9 mouse cellular contexts compared by ENCODE assay signal in the genomic region with DNA sequence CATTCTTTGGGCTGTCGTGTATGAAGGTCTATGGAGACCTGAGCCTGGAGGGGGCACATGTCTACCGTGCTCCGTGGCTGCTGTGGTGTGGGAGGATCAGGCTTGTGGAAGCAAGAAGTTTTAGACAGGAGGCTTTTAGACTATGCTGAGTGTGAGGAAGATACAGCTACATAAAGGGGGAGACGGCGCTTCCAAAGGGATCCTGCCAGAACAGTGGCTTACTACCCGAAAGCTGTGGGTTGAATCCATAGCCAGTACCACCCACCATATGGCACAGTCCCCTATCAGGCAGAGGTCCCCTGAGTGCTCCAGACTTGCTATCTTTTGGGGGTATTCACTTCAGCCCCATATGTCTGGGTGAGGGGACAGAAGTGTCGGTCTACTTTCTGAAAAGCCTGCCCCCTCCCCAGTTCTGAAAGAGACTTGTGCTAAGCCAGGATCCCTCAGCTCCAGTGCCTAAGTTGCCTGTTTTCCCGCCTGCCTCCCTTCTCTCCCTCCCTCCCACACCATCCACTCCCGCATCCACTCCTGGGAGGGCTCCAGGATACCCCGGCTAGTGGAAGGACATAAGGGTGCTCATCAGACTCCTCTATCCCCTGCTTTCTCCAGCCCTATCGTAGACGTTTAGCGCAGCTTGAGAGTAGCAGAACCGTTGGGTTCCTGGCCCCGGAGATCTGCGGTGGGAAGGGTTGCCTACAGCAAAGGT. TPM values are rescaled to one million over a fixed set of nuclear protein-coding genes. Genes with fewer than 3 reads are reported as not detected.
DNase-seq lines count a peak whose midpoint lies in the region; ATAC-seq and TF ChIP-seq lines count a peak whose summit lies in the region.
"Had no signal": no experiment of that assay in that cellular context is flagged by ENCODE, and none has a peak within 500 bp of the region (broad histone marks: within the 10 kb centered on the region; RNA-seq: fewer than 3 reads in every experiment).

No protein-coding gene starts in this region.

- H3K27ac ChIP-seq in heart, adult 2 months: no peak overlapping the region
- H3K27ac ChIP-seq in forebrain, embryonic 14.5 days (ENCODE audit: low read depth, low read length): no peak overlapping the region
- H3K27ac ChIP-seq in liver, embryonic 12.5 days: no peak overlapping the region

- H3K9me3 ChIP-seq in E14TG2a.4 (ENCODE audit: low read length): no peaks in the 10 kb centered on the region
- no peaks in the 10 kb centered on the region for H3K9me3 ChIP-seq in forebrain, embryonic 14.5 days (replicated peaks; ENCODE audit: control insufficient read depth, low read length)
- H3K9me3 ChIP-seq in liver, embryonic 12.5 days (replicated peaks): no peaks in the 10 kb centered on the region

- intact Hi-C loops in heart, adult 2 months (cut with DNase I): loop anchor here (5.0 to 10.0 kb wide), 2 partner anchors 146 to 314 kb away; no protein-coding TSS in a partner anchor
- intact Hi-C loops in heart, postnatal 10 days (cut with DNase I): loop anchor here (5.0 kb wide), 3 partner anchors 54 to 314 kb away; no protein-coding TSS in a partner anchor

- TF ChIP-seq POLR2A in heart, adult 2 months (IDR thresholded peaks at IDR 0.05; ENCODE audit: insufficient read depth, low read depth, low read length): no peak

- peaks cover 3% of the 10 kb centered on the region; the same call in 1 of the 2 replicates for H3K27me3 ChIP-seq in heart, adult 2 months (ENCODE audit: control insufficient read depth, insufficient read depth, low read length)
- H3K27me3 ChIP-seq in E14TG2a.4 (ENCODE audit: insufficient read depth, low read length): peaks cover 90% of the 10 kb centered on the region
- H3K27me3 ChIP-seq in forebrain, embryonic 14.5 days (replicated peaks; ENCODE audit: control insufficient read depth, insufficient read depth, low read length): peaks cover 52% of the 10 kb centered on the region
- H3K27me3 ChIP-seq in liver, embryonic 12.5 days (replicated peaks): peaks cover 94% of the 10 kb centered on the region

- 29% methylated on average over 16 of the region's 16 CpGs for WGBS in heart, adult 2 months
- 16% methylated on average over 16 of the region's 16 CpGs for WGBS in forebrain, embryonic 14.5 days
- WGBS in liver, embryonic 12.5 days (ENCODE audit: insufficient replicate concordance): 17% methylated on average over 16 of the region's 16 CpGs

- peak overlapping the region; percentile 78; the same call in 1 of the 2 replicates for H3K9ac ChIP-seq in heart, adult 2 months (ENCODE audit: low read depth, low read length)
- H3K9ac ChIP-seq in forebrain, embryonic 14.5 days (ENCODE audit: low read length): peak overlapping the region; percentile 62
- no peak overlapping the region for H3K9ac ChIP-seq in liver, embryonic 12.5 days

- ATAC-seq in forebrain, embryonic 14.5 days: no peak
- no peak for ATAC-seq in liver, embryonic 12.5 days
- no peak for ATAC-seq in inflammation-experienced regulatory T-cells, adult 6 months

- H3K4me2 ChIP-seq in forebrain, embryonic 14.5 days (ENCODE audit: low read length): peak overlapping the region; percentile 93
- peak overlapping the region; percentile 64 for H3K4me2 ChIP-seq in liver, embryonic 12.5 days

- TF ChIP-seq EP300 in heart, adult 2 months (IDR thresholded peaks at IDR 0.05; ENCODE audit: insufficient read depth, low read depth, low read length): no peak

- DNase-seq in heart, adult 2 months: no peak
- no peak for DNase-seq in heart, postnatal 10 days
- DNase-seq in forebrain, embryonic 14.5 days (ENCODE audit: low spot score): peak; percentile 39
- DNase-seq in thymus, postnatal 10 days (ENCODE audit: low spot score in 2 of 2): no peak
- DNase-seq in gastrocnemius, adult 8-10 months (ENCODE audit: low spot score in 2 of 2): no peak

- H3K4me1 ChIP-seq in heart, adult 2 months (ENCODE audit: control insufficient read depth, insufficient read depth, low read length): 0 out of 2 replicates have a peak, but pooled peaks cover 1% of the 10 kb centered on the region
- peaks cover 23% of the 10 kb centered on the region for H3K4me1 ChIP-seq in E14TG2a.4 (replicated peaks; ENCODE audit: low read depth, low read length)
- peaks cover 8% of the 10 kb centered on the region; the same call in 1 of the 2 replicates for H3K4me1 ChIP-seq in forebrain, embryonic 14.5 days (ENCODE audit: control insufficient read depth, insufficient read depth, low read length)
- H3K4me1 ChIP-seq in liver, embryonic 12.5 days: no peaks in the 10 kb centered on the region; the same call in 1 of the 2 replicates

- no peaks in the 10 kb centered on the region for H3K79me2 ChIP-seq in heart, adult 2 months (replicated peaks; ENCODE audit: control insufficient read depth, insufficient read depth, low read length)

- peak overlapping the region; percentile 46 for H3K4me3 ChIP-seq in heart, adult 2 months
- H3K4me3 ChIP-seq in E14TG2a.4 (replicated peaks; ENCODE audit: low read length): peak overlapping the region; percentile 79
- peak overlapping the region; percentile 61 for H3K4me3 ChIP-seq in forebrain, embryonic 14.5 days (ENCODE audit: low read depth, low read length)
- peak overlapping the region; percentile 42 for H3K4me3 ChIP-seq in liver, embryonic 12.5 days

- TF ChIP-seq CTCF in heart, adult 2 months (IDR thresholded peaks at IDR 0.05): no peak
- TF ChIP-seq CTCF in E14TG2a.4 (conservative IDR thresholded peaks at IDR 0.05; ENCODE audit: low read length): no peak

- no peaks in the 10 kb centered on the region for H3K36me3 ChIP-seq in heart, adult 2 months (ENCODE audit: control insufficient read depth, insufficient read depth, low read length)
- no peaks in the 10 kb centered on the region for H3K36me3 ChIP-seq in E14TG2a.4 (ENCODE audit: insufficient read depth, low read length)
- H3K36me3 ChIP-seq in forebrain, embryonic 14.5 days (ENCODE audit: control insufficient read depth, insufficient read depth, low read length): no peaks in the 10 kb centered on the region
- no peaks in the 10 kb centered on the region for H3K36me3 ChIP-seq in liver, embryonic 12.5 days

RNA-seq across cellular contexts. Expression of a gene that starts 1.1 kb away (rescaled TPM):
- 10 to 100 TPM; 10.5 to 12.6 TPM for total RNA-seq in heart, adult 2 months (2021)
- polyA plus RNA-seq in heart, adult 2 months (2012; rRNA removed): 11.3 and 20.2 TPM in 2 replicates
- 10 to 100 TPM; 12.1 to 13.3 TPM for total RNA-seq in heart, postnatal 10 days (2021)
- 5.0 TPM in 2 replicates for polyA plus RNA-seq in forebrain, embryonic 14.5 days (2014; fragmentation: Nextera tagmentation; extraction: Ambion mirVana)
- 0.04 TPM in 1 of 2 replicates, not detected in the other for polyA plus RNA-seq in liver, embryonic 12.5 days (2016; fragmentation: Nextera tagmentation; extraction: Ambion mirVana)
- not detected for polyA plus RNA-seq in inflammation-experienced regulatory T-cells, adult 6 months (2017; shearing (Covaris generic))
- total RNA-seq in gastrocnemius, adult 8-10 months (2022): under 1 TPM in 1 of 4 experiments, not detected in 3; 0.07 TPM
- total RNA-seq: liver, adult 2 months had no signal
